Mouse (Mus musculus) lung, embryonic 14.5 days (tissue): ENCODE results near the gene Zscan10. TPM values are rescaled to one million over a fixed set of nuclear protein-coding genes. Genes with fewer than 3 reads are reported as not detected.

ENCODE experiments used
- ATAC-seq: fragments of 200-750 bp; cut with Nextera tagmentation; 2 replicates; pipeline ENCODE4 v1.8.0; 2017; ENCODE audit warnings: mild to moderate bottlenecking, moderate TSS enrichment, moderate library complexity; ENCODE audit not compliant: insufficient read depth
- DNase-seq: peaks from one replicate; pipeline ENCODE4 v3.0.0-alpha.2; 2015
- H3K27ac ChIP-seq: fragments of 300-500 bp; sonication (generic); 2 replicates; pipeline ENCODE4 v1.5.1; 2014; ENCODE audit warnings: low read depth, mild to moderate bottlenecking, moderate library complexity
- H3K27me3 ChIP-seq: fragments of 300-500 bp; sonication (generic); 2 replicates; pipeline ENCODE4 v1.6.1; 2014; ENCODE audit warnings: low read length, control low read depth; ENCODE audit not compliant: insufficient read depth
- H3K36me3 ChIP-seq: fragments of 300-500 bp; sonication (generic); 2 replicates; pipeline ENCODE4 v1.6.1; 2014; ENCODE audit warnings: control low read depth; ENCODE audit not compliant: insufficient read depth
- H3K4me1 ChIP-seq: fragments of 300-500 bp; sonication (generic); 2 replicates; pipeline ENCODE4 v1.6.1; 2014; ENCODE audit warnings: antibody characterized with exemption, control low read depth; ENCODE audit not compliant: insufficient read depth
- H3K4me2 ChIP-seq: fragments of 300-500 bp; sonication (generic); 2 replicates; pipeline ENCODE4 v1.6.1; 2014; ENCODE audit warnings: mild to moderate bottlenecking
- H3K4me3 ChIP-seq: fragments of 300-500 bp; sonication (generic); 2 replicates; pipeline ENCODE4 v1.5.1; 2014; ENCODE audit warnings: low read depth, low read length
- H3K9ac ChIP-seq: fragments of 300-500 bp; sonication (generic); 2 replicates; pipeline ENCODE4 v1.6.1; 2014
- H3K9me3 ChIP-seq: fragments of 300-500 bp; sonication (generic); 2 replicates; pipeline ENCODE4 v1.6.1; 2016; ENCODE audit warnings: low read depth, low read length, control low read depth
- CTCF ChIP-seq: IDR thresholded peaks from 2 replicates; pipeline ENCODE4 v1.5.1; 2016; ENCODE audit warnings: antibody characterized with exemption, low read depth
- WGBS: fragments of 180-500 bp; shearing (Covaris S2); extraction: QIAGEN DNeasy Blood & Tissue Kit; methylation state at CpG from one replicate; pipeline ENCODE4 v1.1.7; 2014; 5-methylcytosine and 5-hydroxymethylcytosine counted together
- polyA plus RNA-seq: library from polyadenylated mRNA; unstranded; fragments of >200 nt; fragmentation: Nextera tagmentation; extraction: Ambion mirVana; gene quantifications from 2 replicates; pipeline ENCODE4 v1.2.1, GENCODE M21; 2014

Zscan10 gene
- polyA plus RNA-seq, 1 experiment from 2014 or later: 0.74 TPM

DNA sequence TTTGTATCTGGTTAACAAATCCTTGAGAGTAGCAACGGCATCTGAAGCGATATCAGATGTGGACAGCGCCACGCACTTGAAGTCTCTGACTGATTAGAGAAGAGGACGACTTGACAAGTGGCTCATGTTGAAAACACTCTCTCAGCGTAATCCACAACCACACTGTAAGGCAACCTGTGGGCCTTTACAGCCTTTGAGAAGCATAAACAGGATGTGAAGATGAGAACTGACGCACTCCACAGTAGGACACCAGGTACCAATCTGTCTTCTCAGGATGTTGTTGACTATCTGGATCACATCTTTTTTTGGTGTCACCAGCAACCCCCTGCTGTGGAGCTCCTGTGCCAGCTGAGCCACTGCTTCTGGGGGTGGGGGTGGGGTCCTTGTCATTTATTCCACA lies 19.7 kb downstream of the Zscan10 start:
- ATAC-seq (no peak), DNase-seq (no peak)
- Histone ChIP-seq H3K27ac (no peak overlapping the region), H3K4me1 (no peaks in the 10 kb centered on the region), H3K9me3 (no peaks in the 10 kb centered on the region), H3K4me3 (no peak overlapping the region), H3K4me2 (no peak overlapping the region), H3K9ac (no peak overlapping the region), H3K36me3 (no peaks in the 10 kb centered on the region), H3K27me3 (0 out of 2 replicates have a peak, but pooled peaks cover 12% of the 10 kb centered on the region)
- TF ChIP-seq CTCF: no peak
- 51% methylated on average over 7 of the region's 7 CpGs for WGBS

DNA sequence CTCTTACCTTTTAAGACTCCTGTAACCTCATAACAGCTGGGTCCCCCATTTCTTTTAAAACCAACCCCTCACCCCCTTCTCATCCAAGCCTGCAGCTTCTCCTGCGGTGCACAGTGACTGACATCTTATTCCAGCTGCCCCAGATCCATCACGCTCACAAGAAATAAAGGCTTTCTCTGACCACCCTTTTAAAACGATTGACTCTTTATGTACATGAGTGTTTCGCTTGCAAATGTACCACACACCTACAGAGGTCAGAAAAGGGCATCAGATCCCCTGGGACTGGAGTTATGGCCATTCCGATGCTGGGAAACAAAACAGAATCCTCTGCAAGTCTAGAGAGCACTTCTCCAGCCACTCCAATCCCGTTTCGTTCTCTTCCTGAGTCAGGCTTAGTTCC lies 27.2 kb downstream of the Zscan10 start:
- WGBS: 15% methylated on average over 7 of the region's 7 CpGs
- no peak overlapping the region for H3K4me2 ChIP-seq
- no peak for TF ChIP-seq CTCF

DNA sequence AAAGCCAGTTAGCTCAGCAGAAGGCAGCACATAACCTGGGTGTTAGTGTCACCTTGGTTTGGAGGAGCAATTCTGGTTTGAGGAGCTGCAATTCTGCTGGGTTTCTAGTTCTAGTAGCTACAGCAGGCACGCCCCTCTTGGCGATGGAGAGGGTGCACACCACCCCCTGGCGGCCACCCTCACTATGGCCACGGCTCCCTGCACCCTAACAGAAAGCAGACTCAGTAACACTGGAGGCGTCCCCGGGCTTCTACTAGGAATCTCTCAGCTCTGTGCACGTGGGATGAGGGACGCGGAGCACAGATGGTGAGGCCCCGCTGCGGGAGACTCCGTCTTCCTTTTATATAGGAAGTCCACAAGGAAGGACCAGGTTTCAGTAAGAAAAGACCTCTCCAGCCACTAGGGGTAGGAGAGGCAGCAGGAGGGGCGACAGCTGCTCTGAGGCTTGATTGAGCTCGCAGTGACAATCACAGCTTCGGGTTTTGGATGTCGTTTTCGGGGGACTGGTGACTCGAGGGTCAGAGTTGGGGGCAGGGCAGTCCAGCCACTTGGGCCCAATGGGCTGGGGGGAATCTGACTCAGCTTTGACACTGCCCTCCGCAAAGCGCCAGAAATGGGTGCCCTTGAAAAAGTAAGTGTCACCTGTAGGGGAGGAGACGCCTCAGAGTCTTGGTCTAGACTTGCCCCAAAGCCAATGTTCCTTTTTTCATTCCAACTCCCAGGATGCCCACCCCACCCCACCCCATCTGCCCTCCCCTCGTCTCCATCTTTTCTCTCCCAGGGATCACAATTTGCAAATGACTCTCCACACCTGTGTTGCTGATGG lies 29.8 kb downstream of the Zscan10 start:
- 16% methylated on average over 22 of the region's 22 CpGs for WGBS
- Histone ChIP-seq H3K4me2 (peak overlapping the region; percentile 41), H3K27ac (no peak overlapping the region), H3K4me3 (no peak overlapping the region), H3K36me3 (no peaks in the 10 kb centered on the region), H3K9ac (no peak overlapping the region), H3K4me1 (no peaks in the 10 kb centered on the region), H3K9me3 (no peaks in the 10 kb centered on the region), H3K27me3 (no peaks in the 10 kb centered on the region)
- DNase-seq: peak; percentile 87
- ATAC-seq: peak; percentile 93
- TF ChIP-seq CTCF: peak; percentile 91

More for the DNA sequence above, 27.2 kb downstream of the Zscan10 start:
- no peaks in the 10 kb centered on the region for H3K27me3 ChIP-seq
- H3K9ac ChIP-seq: no peak overlapping the region
- no peaks in the 10 kb centered on the region for H3K9me3 ChIP-seq
- ATAC-seq (no peak), DNase-seq (no peak)
- no peaks in the 10 kb centered on the region for H3K36me3 ChIP-seq
- no peak overlapping the region for H3K27ac ChIP-seq
- H3K4me3 ChIP-seq: no peak overlapping the region
- no peaks in the 10 kb centered on the region for H3K4me1 ChIP-seq

DNA sequence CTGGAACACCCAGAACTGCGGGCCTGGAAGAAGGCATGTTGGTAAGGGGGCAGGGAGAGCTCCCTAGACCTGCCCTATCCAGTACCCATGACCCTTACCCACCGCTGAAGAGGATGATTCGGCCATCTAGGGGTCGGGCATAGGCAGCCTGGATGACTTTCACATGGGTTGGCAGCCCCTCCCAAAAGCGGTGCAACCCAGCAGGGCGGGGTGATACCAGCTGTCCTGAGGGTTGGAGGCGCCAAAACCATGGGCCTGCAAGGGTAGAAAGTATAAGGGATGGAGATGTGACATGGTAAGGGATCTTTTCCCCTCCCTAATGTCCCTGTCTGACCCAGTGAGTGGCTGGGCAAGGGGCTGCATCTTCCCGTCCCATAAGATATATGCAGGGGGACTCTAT lies 30.6 kb downstream of the Zscan10 start:
- ATAC-seq (no peak), DNase-seq (no peak)
- no peaks in the 10 kb centered on the region for H3K27me3 ChIP-seq
- H3K4me2 ChIP-seq: no peak overlapping the region
- H3K9me3 ChIP-seq: no peaks in the 10 kb centered on the region
- WGBS: 74% methylated on average over 8 of the region's 8 CpGs
- H3K9ac ChIP-seq: no peak overlapping the region
- TF ChIP-seq CTCF: no peak
- H3K4me1 ChIP-seq: no peaks in the 10 kb centered on the region
- no peak overlapping the region for H3K27ac ChIP-seq
- no peak overlapping the region for H3K4me3 ChIP-seq
- no peaks in the 10 kb centered on the region for H3K36me3 ChIP-seq

DNA sequence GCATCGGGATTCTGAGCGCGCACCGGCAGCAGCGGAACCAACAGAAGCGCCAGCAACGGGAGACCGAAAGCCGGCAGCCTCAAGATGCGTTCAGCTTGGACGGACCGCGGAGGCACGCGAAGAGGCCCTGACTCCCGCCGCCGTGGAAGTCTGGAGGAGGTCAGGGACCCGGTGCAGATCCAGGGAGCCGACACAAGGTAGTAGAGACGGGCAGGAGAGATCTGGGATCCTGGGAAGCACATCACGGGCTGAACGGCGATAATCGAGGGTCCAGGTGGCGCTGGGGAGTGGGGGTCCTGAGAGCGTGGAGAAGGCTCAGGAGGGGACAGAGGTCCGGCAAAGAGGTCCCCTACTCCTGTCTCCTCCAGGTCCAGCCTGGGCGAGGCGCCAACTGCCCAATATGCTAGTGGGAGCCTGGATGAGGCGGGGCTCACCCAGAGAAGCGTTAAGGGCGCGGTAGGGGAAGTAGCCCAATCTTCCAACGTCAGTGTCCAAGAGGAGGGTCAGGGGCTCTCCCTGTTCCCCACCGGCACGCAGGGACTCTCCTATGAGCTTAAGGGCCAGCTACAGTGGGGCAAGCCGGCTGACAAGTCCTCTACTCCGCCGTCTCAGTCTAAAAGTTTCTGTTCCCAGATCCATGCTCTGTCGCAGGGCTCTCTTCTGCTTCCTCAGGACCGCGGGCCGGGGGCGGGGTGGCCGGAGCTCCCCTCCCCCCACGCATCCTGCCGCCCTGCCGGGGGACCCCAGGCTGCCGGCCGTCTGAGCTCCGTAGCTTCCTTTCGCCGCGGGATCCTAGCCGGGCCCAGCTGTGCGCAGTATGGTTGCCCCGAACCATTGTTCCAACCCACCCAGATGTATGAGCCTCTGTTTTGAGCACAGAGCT lies 44.2 kb downstream of the Zscan10 start, which contains the start of gene Mmp25:
TSS of gene Mmp25 (minus strand) at position 665 of the 883 bp plus-strand sequence.
- Histone ChIP-seq H3K27ac (no peak within 1 kb of the TSS), H3K4me1 (no peaks in the 10 kb centered on the region), H3K36me3 (no peaks in the 10 kb centered on the region), H3K9me3 (no peaks in the 10 kb centered on the region), H3K27me3 (peaks cover 19% of the 10 kb centered on the region), H3K4me2 (peak within 1 kb of the TSS; percentile 87), H3K9ac (peak within 1 kb of the TSS; percentile 48), H3K4me3 (peak within 1 kb of the TSS; percentile 48)
- under 1% methylated on average over 55 of the region's 58 CpGs for whole genome bisulfite sequencing
- no peak for TF ChIP-seq CTCF
- DNase-seq: peak; percentile 48
- ATAC-seq: peak; percentile 59

DNA sequence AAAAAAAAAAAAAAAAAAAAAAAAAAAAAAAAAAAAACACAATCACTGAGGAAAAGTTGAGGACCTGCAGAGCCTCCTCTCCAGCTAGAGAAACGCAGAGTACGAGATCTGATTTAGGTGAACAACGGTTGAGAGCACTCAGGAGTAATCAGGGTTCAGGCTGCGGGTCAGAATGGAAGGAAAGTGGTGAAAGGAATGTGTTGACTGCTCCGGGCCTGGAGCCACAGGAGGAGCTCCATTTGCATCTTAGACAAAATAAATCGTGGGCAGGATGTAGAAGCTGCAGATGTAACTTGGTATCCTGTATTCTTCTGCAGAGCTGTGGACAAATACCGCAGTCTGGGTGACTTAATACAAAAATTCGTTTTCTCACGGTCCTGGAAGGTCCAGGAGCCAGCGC lies 45.2 kb downstream of the Zscan10 start:
- no peak overlapping the region for H3K9ac ChIP-seq
- peak; percentile 18 for DNase-seq
- no peaks in the 10 kb centered on the region for H3K4me1 ChIP-seq
- H3K4me3 ChIP-seq: no peak overlapping the region
- H3K36me3 ChIP-seq: no peaks in the 10 kb centered on the region
- no peak overlapping the region for H3K27ac ChIP-seq
- H3K4me2 ChIP-seq: no peak overlapping the region
- TF ChIP-seq CTCF: no peak
- peaks cover 19% of the 10 kb centered on the region for H3K27me3 ChIP-seq
- WGBS: 32% methylated on average over 10 of the region's 10 CpGs
- H3K9me3 ChIP-seq: no peaks in the 10 kb centered on the region
- no peak for ATAC-seq

DNA sequence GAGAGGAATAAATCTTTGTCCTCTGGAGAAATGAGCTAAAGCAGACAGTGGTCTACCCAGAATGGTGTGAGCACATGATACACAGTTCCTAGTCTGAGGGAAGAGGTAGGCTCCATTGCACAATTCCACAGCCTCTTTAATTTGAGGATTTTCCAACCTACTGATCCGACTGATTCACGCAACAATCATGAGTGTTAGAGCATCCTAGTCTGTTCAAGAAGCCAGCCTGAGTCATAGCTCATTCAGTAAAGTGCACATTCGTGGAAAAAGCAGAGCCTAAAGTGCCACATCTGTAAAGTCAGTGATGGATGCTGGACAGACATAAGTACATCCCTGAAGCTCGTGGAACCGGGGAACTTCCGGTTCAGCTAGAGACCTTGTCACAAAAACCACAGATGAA lies 50.7 kb downstream of the Zscan10 start:
- H3K27ac ChIP-seq: no peak overlapping the region
- H3K9ac ChIP-seq: no peak overlapping the region
- no peak overlapping the region for H3K4me2 ChIP-seq
- 0 out of 2 replicates have a peak, but pooled peaks cover 4% of the 10 kb centered on the region for H3K27me3 ChIP-seq
- no peak for DNase-seq
- no peaks in the 10 kb centered on the region for H3K9me3 ChIP-seq
- no peak for ATAC-seq
- H3K36me3 ChIP-seq: no peaks in the 10 kb centered on the region
- 75% methylated on average over 6 of the region's 6 CpGs for WGBS
- no peaks in the 10 kb centered on the region for H3K4me1 ChIP-seq
- H3K4me3 ChIP-seq: no peak overlapping the region
- TF ChIP-seq CTCF: no peak
